Mouse (Mus musculus) midbrain, embryonic 15.5 days (tissue): ENCODE measurements around the gene Ncoa4. TPM values are rescaled to one million over a fixed set of nuclear protein-coding genes. Genes with fewer than 3 reads are reported as not detected.
A peak's percentile ranks its signal among the peaks of the same experiment; 100 is the strongest.
"Not testable (repeated sequence)": the region's sequence is repeated elsewhere in the genome, so short reads cannot be mapped to it uniquely, and the experiment has no call there.

Source experiments
- ATAC-seq: fragments of 200-750 bp; cut with Nextera tagmentation; replicated peaks from 2 replicates; pipeline ENCODE4 v1.8.0; 2017; ENCODE audit warnings: moderate TSS enrichment
- H3K27ac ChIP-seq: fragments of 300-500 bp; sonication (generic); 2 replicates; pipeline ENCODE4 v1.5.1; 2015; ENCODE audit warnings: mild to moderate bottlenecking, inconsistent platforms
- H3K27me3 ChIP-seq: fragments of 300-500 bp; sonication (generic); replicated peaks from 2 replicates; pipeline ENCODE4 v1.6.1; 2015; ENCODE audit warnings: inconsistent platforms
- H3K36me3 ChIP-seq: fragments of 300-500 bp; sonication (generic); replicated peaks from 2 replicates; pipeline ENCODE4 v1.6.1; 2015; ENCODE audit warnings: inconsistent platforms
- H3K4me1 ChIP-seq: fragments of 300-500 bp; sonication (generic); 2 replicates; pipeline ENCODE4 v1.6.1; 2015; ENCODE audit warnings: inconsistent platforms
- H3K4me2 ChIP-seq: fragments of 300-500 bp; sonication (generic); 2 replicates; pipeline ENCODE4 v1.6.1; 2015; ENCODE audit warnings: inconsistent platforms, mild to moderate bottlenecking, moderate library complexity
- H3K4me3 ChIP-seq: fragments of 300-500 bp; sonication (generic); 2 replicates; pipeline ENCODE4 v1.5.1; 2015; ENCODE audit warnings: mild to moderate bottlenecking, inconsistent platforms
- H3K9ac ChIP-seq: fragments of 300-500 bp; sonication (generic); 2 replicates; pipeline ENCODE4 v1.6.1; 2015; ENCODE audit warnings: mild to moderate bottlenecking, inconsistent platforms
- H3K9me3 ChIP-seq: fragments of 300-500 bp; sonication (generic); 2 replicates; pipeline ENCODE4 v1.6.1; 2016; ENCODE audit warnings: inconsistent platforms
- WGBS: fragments of 180-500 bp; shearing (Covaris S2); methylation state at CpG from one replicate; pipeline ENCODE4 v1.1.7; 2015; ENCODE audit warnings: mixed read lengths; 5-methylcytosine and 5-hydroxymethylcytosine counted together
- polyA plus RNA-seq: library from polyadenylated mRNA; unstranded; fragments of >200 nt; fragmentation: Nextera tagmentation; extraction: Ambion mirVana; gene quantifications from 2 replicates; pipeline ENCODE4 v1.2.1, GENCODE M21; 2015

Ncoa4 gene
- 104 and 106 TPM in 2 replicates for polyA plus RNA-seq

- WGBS: under 1% methylated on average over 40 of the region's 40 CpGs
- ATAC-seq: peak; percentile 98
- H3K4me2 ChIP-seq: peak within 1 kb of the TSS; percentile 81
Observed at GRCm38 (mm10) chr14:32159690-32160246, at the start of gene Ncoa4. Gene Ncoa4 (plus strand): TSS chr14:32159865.

GRCm38 (mm10) chr14:32112124-32112523, 47.5 kb upstream of the Ncoa4 start:
- not testable (repeated sequence) for H3K9me3 ChIP-seq, H3K27ac ChIP-seq, H3K27me3 ChIP-seq, H3K4me3 ChIP-seq, H3K4me2 ChIP-seq, H3K4me1 ChIP-seq, H3K9ac ChIP-seq, ATAC-seq, H3K36me3 ChIP-seq
- 88% methylated on average over 10 of the region's 10 CpGs for WGBS

More at GRCm38 (mm10) chr14:32159690-32160246, at the start of gene Ncoa4:
- Histone ChIP-seq H3K4me1 (peaks cover 29% of the 10 kb centered on the region), H3K36me3 (no peaks in the 10 kb centered on the region), H3K9me3 (no peaks in the 10 kb centered on the region), H3K27me3 (no peaks in the 10 kb centered on the region), H3K27ac (peak within 1 kb of the TSS; percentile 91), H3K9ac (peak within 1 kb of the TSS; percentile 99), H3K4me3 (peak within 1 kb of the TSS; percentile 99)

GRCm38 (mm10) chr14:32120940-32121919, 38.4 kb upstream of the Ncoa4 start:
- no peak overlapping the region for H3K27ac ChIP-seq
- H3K9ac ChIP-seq: no peak overlapping the region
- H3K4me3 ChIP-seq: no peak overlapping the region
- H3K4me1 ChIP-seq: no peaks in the 10 kb centered on the region
- no peaks in the 10 kb centered on the region for H3K9me3 ChIP-seq
- no peaks in the 10 kb centered on the region for H3K36me3 ChIP-seq
- 76% methylated on average over 11 of the region's 11 CpGs for WGBS
- H3K4me2 ChIP-seq: no peak overlapping the region
- no peak for ATAC-seq
- no peaks in the 10 kb centered on the region for H3K27me3 ChIP-seq

- no peaks in the 10 kb centered on the region for H3K4me1 ChIP-seq
- H3K27ac ChIP-seq: no peak overlapping the region
- H3K4me3 ChIP-seq: no peak overlapping the region
- no peaks in the 10 kb centered on the region for H3K9me3 ChIP-seq
- no peak overlapping the region for H3K9ac ChIP-seq
- no peaks in the 10 kb centered on the region for H3K27me3 ChIP-seq
- no peak for ATAC-seq
- H3K36me3 ChIP-seq: no peaks in the 10 kb centered on the region
- 46% methylated on average over 2 of the region's 2 CpGs for WGBS
- H3K4me2 ChIP-seq: no peak overlapping the region
Observed at GRCm38 (mm10) chr14:32121920-32122315, 37.7 kb upstream of the Ncoa4 start.

- Histone ChIP-seq H3K27ac (no peak overlapping the region), H3K4me2 (no peak overlapping the region), H3K4me3 (no peak overlapping the region), H3K27me3 (no peaks in the 10 kb centered on the region), H3K9ac (no peak overlapping the region), H3K4me1 (no peaks in the 10 kb centered on the region), H3K9me3 (no peaks in the 10 kb centered on the region), H3K36me3 (no peaks in the 10 kb centered on the region)
- 68% methylated on average over 3 of the region's 3 CpGs for WGBS
- no peak for ATAC-seq
Observed at GRCm38 (mm10) chr14:32124261-32124660, 35.4 kb upstream of the Ncoa4 start.

GRCm38 (mm10) chr14:32125256-32125655, 34.4 kb upstream of the Ncoa4 start:
- H3K27me3 ChIP-seq, H3K4me2 ChIP-seq, ATAC-seq, H3K27ac ChIP-seq, H3K9me3 ChIP-seq, H3K36me3 ChIP-seq, H3K4me3 ChIP-seq, H3K4me1 ChIP-seq, H3K9ac ChIP-seq: not testable (repeated sequence)
- WGBS: 75% methylated on average over 5 of the region's 5 CpGs

GRCm38 (mm10) chr14:32128409-32128808, 31.3 kb upstream of the Ncoa4 start:
- no peak overlapping the region for H3K4me2 ChIP-seq
- no peak overlapping the region for H3K27ac ChIP-seq
- no peak overlapping the region for H3K9ac ChIP-seq
- 88% methylated on average over 5 of the region's 5 CpGs for WGBS
- H3K4me1 ChIP-seq: no peaks in the 10 kb centered on the region
- no peak for ATAC-seq
- no peaks in the 10 kb centered on the region for H3K27me3 ChIP-seq
- no peaks in the 10 kb centered on the region for H3K9me3 ChIP-seq
- H3K36me3 ChIP-seq: no peaks in the 10 kb centered on the region
- H3K4me3 ChIP-seq: no peak overlapping the region

GRCm38 (mm10) chr14:32131836-32132235, 27.8 kb upstream of the Ncoa4 start:
- no peaks in the 10 kb centered on the region for H3K4me1 ChIP-seq
- no peaks in the 10 kb centered on the region for H3K36me3 ChIP-seq
- no peaks in the 10 kb centered on the region for H3K9me3 ChIP-seq
- 91% methylated on average over 4 of the region's 4 CpGs for whole genome bisulfite sequencing
- ATAC-seq: no peak
- H3K4me2 ChIP-seq: no peak overlapping the region
- no peak overlapping the region for H3K9ac ChIP-seq
- H3K27ac ChIP-seq: no peak overlapping the region
- H3K4me3 ChIP-seq: no peak overlapping the region
- no peaks in the 10 kb centered on the region for H3K27me3 ChIP-seq

GRCm38 (mm10) chr14:32134293-32134692, 25.4 kb upstream of the Ncoa4 start:
- Histone ChIP-seq H3K4me1 (no peaks in the 10 kb centered on the region), H3K9me3 (no peaks in the 10 kb centered on the region), H3K27ac (no peak overlapping the region), H3K36me3 (no peaks in the 10 kb centered on the region), H3K27me3 (no peaks in the 10 kb centered on the region), H3K4me3 (no peak overlapping the region), H3K4me2 (no peak overlapping the region), H3K9ac (no peak overlapping the region)
- ATAC-seq: no peak
- 80% methylated on average over 2 of the region's 2 CpGs for WGBS

GRCm38 (mm10) chr14:32136467-32136866, 23.2 kb upstream of the Ncoa4 start:
- not testable (repeated sequence) for H3K4me3 ChIP-seq, H3K4me2 ChIP-seq, H3K36me3 ChIP-seq, H3K27ac ChIP-seq, H3K9me3 ChIP-seq, H3K9ac ChIP-seq, ATAC-seq, H3K4me1 ChIP-seq, H3K27me3 ChIP-seq
- 81% methylated on average over 3 of the region's 3 CpGs for WGBS

- no peak overlapping the region for H3K27ac ChIP-seq
- no peaks in the 10 kb centered on the region for H3K27me3 ChIP-seq
- no peaks in the 10 kb centered on the region for H3K4me1 ChIP-seq
- no peaks in the 10 kb centered on the region for H3K36me3 ChIP-seq
- H3K9ac ChIP-seq: no peak overlapping the region
- H3K4me3 ChIP-seq: no peak overlapping the region
- 79% methylated on average over 5 of the region's 5 CpGs for WGBS
- no peak overlapping the region for H3K4me2 ChIP-seq
- ATAC-seq: no peak
- H3K9me3 ChIP-seq: no peaks in the 10 kb centered on the region
Observed at GRCm38 (mm10) chr14:32140359-32140965, 19.2 kb upstream of the Ncoa4 start.

- Histone ChIP-seq H3K27me3 (no peaks in the 10 kb centered on the region), H3K4me2 (no peak within 1 kb of the TSS), H3K36me3 (no peaks in the 10 kb centered on the region), H3K4me1 (no peaks in the 10 kb centered on the region), H3K4me3 (no peak within 1 kb of the TSS), H3K9me3 (no peaks in the 10 kb centered on the region), H3K9ac (no peak within 1 kb of the TSS; the same call in 1 of the 2 replicates), H3K27ac (no peak within 1 kb of the TSS)
- ATAC-seq: no peak
- WGBS: 85% methylated on average over 5 of the region's 5 CpGs
Observed at GRCm38 (mm10) chr14:32141723-32142122, 17.9 kb upstream of the Ncoa4 start, which contains the start of gene Msmb. Gene Msmb (plus strand): TSS chr14:32142023.
